In genomic region chr2:164436215-164436913, GRCm38 (mm10) we compare ENCODE assay signal across 9 mouse cellular contexts. TPM values are rescaled to one million over a fixed set of nuclear protein-coding genes. Genes with fewer than 3 reads are reported as not detected.
DNase-seq lines count a peak whose midpoint lies in the region; ATAC-seq and TF ChIP-seq lines count a peak whose summit lies in the region.
"Had no signal": no experiment of that assay in that cellular context is flagged by ENCODE, and none has a peak within 500 bp of the region (broad histone marks: within the 10 kb centered on the region; RNA-seq: fewer than 3 reads in every experiment).

No protein-coding gene starts in this region.

- H3K9ac ChIP-seq in lung, embryonic 14.5 days, result no peak overlapping the region; the same call in 1 of the 2 replicates
- H3K9ac ChIP-seq in kidney, embryonic 14.5 days (ENCODE audit: low read depth, low read length), result peak overlapping the region; percentile 28; the same call in 1 of the 2 replicates
- no peak overlapping the region for H3K9ac ChIP-seq in midbrain, embryonic 16.5 days (ENCODE audit: low read depth, low read length)

- H3K79me2 ChIP-seq in myocyte (ENCODE audit: control insufficient read depth, insufficient read depth), result peaks cover 78% of the 10 kb centered on the region

- H3K4me2 ChIP-seq in lung, embryonic 14.5 days, result 0 out of 2 replicates have a peak overlapping the region, but pooled peaks have one; percentile 10
- peak overlapping the region; percentile 18 for H3K4me2 ChIP-seq in kidney, embryonic 14.5 days (replicated peaks; ENCODE audit: low read depth, low read length)
- H3K4me2 ChIP-seq in myocyte (ENCODE audit: low read depth), result peak overlapping the region; percentile 82
- no peak overlapping the region for H3K4me2 ChIP-seq in midbrain, embryonic 16.5 days (ENCODE audit: low read length)

- TF ChIP-seq POLR2A in myocyte (IDR thresholded peaks at IDR 0.05; ENCODE audit: insufficient read length, low read depth), result no peak

- WGBS in lung, embryonic 14.5 days, result 21% methylated on average over 8 of the region's 8 CpGs
- WGBS in kidney, embryonic 14.5 days, result 9% methylated on average over 8 of the region's 8 CpGs
- WGBS in midbrain, embryonic 16.5 days, result 26% methylated on average over 8 of the region's 8 CpGs

- TF ChIP-seq CTCF in lung, embryonic 14.5 days (IDR thresholded peaks at IDR 0.05; ENCODE audit: low read depth), result no peak

- no peaks in the 10 kb centered on the region for H3K9me3 ChIP-seq in lung, embryonic 14.5 days (ENCODE audit: low read depth, low read length)
- no peaks in the 10 kb centered on the region for H3K9me3 ChIP-seq in kidney, embryonic 14.5 days (ENCODE audit: control insufficient read depth, low read length)
- H3K9me3 ChIP-seq in midbrain, embryonic 16.5 days (replicated peaks; ENCODE audit: control insufficient read depth, low read length, poor library complexity, severe bottlenecking), result no peaks in the 10 kb centered on the region

- H3K27me3 ChIP-seq in lung, embryonic 14.5 days (ENCODE audit: insufficient read depth, low read length), result no peaks in the 10 kb centered on the region
- no peaks in the 10 kb centered on the region for H3K27me3 ChIP-seq in kidney, embryonic 14.5 days (ENCODE audit: control insufficient read depth, insufficient read depth, low read length)
- H3K27me3 ChIP-seq in myocyte (ENCODE audit: control insufficient read depth, insufficient read depth, insufficient read length), result no peaks in the 10 kb centered on the region
- peaks cover 4% of the 10 kb centered on the region for H3K27me3 ChIP-seq in midbrain, embryonic 16.5 days (ENCODE audit: control insufficient read depth, insufficient read depth, low read depth, low read length)

- DNase-seq in embryo, embryonic 10.5 days (ENCODE audit: low spot score), result peak; percentile 39
- no peak for DNase-seq in embryo, embryonic 11 days
- DNase-seq in lung, embryonic 14.5 days, result no peak
- no peak for DNase-seq in lung, adult 18-20 months
- DNase-seq in urinary bladder, postnatal 25 days (ENCODE audit: low spot score), result no peak

- no peak for ATAC-seq in lung, embryonic 14.5 days (ENCODE audit: insufficient read depth)
- peak; percentile 32; the same call in 1 of the 2 replicates for ATAC-seq in kidney, embryonic 14.5 days (ENCODE audit: low FRiP score, low TSS enrichment)
- ATAC-seq in midbrain, embryonic 16.5 days, result no peak

- H3K4me1 ChIP-seq in lung, embryonic 14.5 days (ENCODE audit: insufficient read depth), result peaks cover 59% of the 10 kb centered on the region
- peaks cover 82% of the 10 kb centered on the region for H3K4me1 ChIP-seq in kidney, embryonic 14.5 days (ENCODE audit: control insufficient read depth, insufficient read depth, low read length)
- no peaks in the 10 kb centered on the region for H3K4me1 ChIP-seq in midbrain, embryonic 16.5 days (ENCODE audit: control insufficient read depth, insufficient read depth, low read length)

- H3K27ac ChIP-seq in lung, embryonic 14.5 days (ENCODE audit: low read depth), result peak overlapping the region; percentile 4; the same call in 1 of the 2 replicates
- H3K27ac ChIP-seq in kidney, embryonic 14.5 days (ENCODE audit: low read depth, low read length), result peak overlapping the region; percentile 87
- no peak overlapping the region for H3K27ac ChIP-seq in midbrain, embryonic 16.5 days (ENCODE audit: low read length)
- H3K27ac ChIP-seq: macrophage had no signal

- no peak overlapping the region for H3K4me3 ChIP-seq in lung, embryonic 14.5 days (ENCODE audit: low read depth, low read length)
- H3K4me3 ChIP-seq in kidney, embryonic 14.5 days (ENCODE audit: low read length), result no peak overlapping the region
- no peak overlapping the region for H3K4me3 ChIP-seq in myocyte
- no peak overlapping the region for H3K4me3 ChIP-seq in midbrain, embryonic 16.5 days (ENCODE audit: low read depth, low read length)

- H3K36me3 ChIP-seq in lung, embryonic 14.5 days (ENCODE audit: insufficient read depth), result no peaks in the 10 kb centered on the region
- no peaks in the 10 kb centered on the region for H3K36me3 ChIP-seq in kidney, embryonic 14.5 days (ENCODE audit: control insufficient read depth, insufficient read depth, low read length)
- H3K36me3 ChIP-seq in myocyte (ENCODE audit: control insufficient read depth, insufficient read depth), result no peaks in the 10 kb centered on the region
- H3K36me3 ChIP-seq in midbrain, embryonic 16.5 days (ENCODE audit: control insufficient read depth, insufficient read depth, low read length), result no peaks in the 10 kb centered on the region

- no peak overlapping the region for H3ac ChIP-seq in myocyte (ENCODE audit: control insufficient read depth, insufficient read length)

TF ChIP-seq in myocyte, 11 proteins besides CTCF, POLR2A, EP300 and RAD21:
- TF ChIP-seq TCF3 (IDR thresholded peaks at IDR 0.05; ENCODE audit: insufficient read length, low read depth), result no peak
- TF ChIP-seq MYOD1 (IDR thresholded peaks at IDR 0.05; ENCODE audit: control insufficient read depth in 1 of 3, insufficient read length in 2 of 3, low read depth in 2 of 3), result peak in 1 of 3 experiments; percentile 17
- TF ChIP-seq MYOG (IDR thresholded peaks at IDR 0.05; ENCODE audit: control insufficient read depth in 1 of 3, insufficient read depth in 1 of 3, insufficient read length in 2 of 3, low read depth in 2 of 3), result peak in 1 of 3 experiments; percentile 50
TF ChIP-seq in myocyte: peak in this region for 2.

RNA-seq across cellular contexts. Expression of gene Sdc4, which starts 7.3 kb away (rescaled TPM):
- polyA plus RNA-seq in lung, embryonic 14.5 days (2014; fragmentation: Nextera tagmentation; extraction: Ambion mirVana), result 101 and 103 TPM in 2 replicates
- polyA plus RNA-seq in kidney, embryonic 14.5 days (2014; fragmentation: Nextera tagmentation; extraction: Ambion mirVana), result 87.8 and 108 TPM in 2 replicates
- 52.4 TPM for polyA plus RNA-seq in myocyte (2012; fragmentation: generic; extraction: Trizol)
- 6.3 and 8.7 TPM in 2 replicates for polyA plus RNA-seq in midbrain, embryonic 16.5 days (2015; fragmentation: Nextera tagmentation; extraction: Ambion mirVana)

RNA-seq across cellular contexts. Expression of gene Sys1, which starts 20.4 kb away (rescaled TPM):
- 65.6 and 68.7 TPM in 2 replicates for polyA plus RNA-seq in lung, embryonic 14.5 days (2014; fragmentation: Nextera tagmentation; extraction: Ambion mirVana)
- 66.8 and 69.4 TPM in 2 replicates for polyA plus RNA-seq in kidney, embryonic 14.5 days (2014; fragmentation: Nextera tagmentation; extraction: Ambion mirVana)
- polyA plus RNA-seq in myocyte (2012; fragmentation: generic; extraction: Trizol), result 47.6 TPM
- 86.7 and 90.0 TPM in 2 replicates for polyA plus RNA-seq in midbrain, embryonic 16.5 days (2015; fragmentation: Nextera tagmentation; extraction: Ambion mirVana)

RNA-seq across cellular contexts. Expression of gene Gm20458, which starts 24.4 kb away (rescaled TPM):
- 14.4 and 14.9 TPM in 2 replicates for polyA plus RNA-seq in lung, embryonic 14.5 days (2014; fragmentation: Nextera tagmentation; extraction: Ambion mirVana)
- polyA plus RNA-seq in kidney, embryonic 14.5 days (2014; fragmentation: Nextera tagmentation; extraction: Ambion mirVana), result 7.1 and 8.4 TPM in 2 replicates
- polyA plus RNA-seq in myocyte (2012; fragmentation: generic; extraction: Trizol), result 31.6 TPM
- polyA plus RNA-seq in midbrain, embryonic 16.5 days (2015; fragmentation: Nextera tagmentation; extraction: Ambion mirVana), result 7.5 and 8.2 TPM in 2 replicates

RNA-seq across cellular contexts. Expression of gene Matn4, which starts 31.4 kb away (rescaled TPM):
- 5.5 and 6.7 TPM in 2 replicates for polyA plus RNA-seq in lung, embryonic 14.5 days (2014; fragmentation: Nextera tagmentation; extraction: Ambion mirVana)
- polyA plus RNA-seq in kidney, embryonic 14.5 days (2014; fragmentation: Nextera tagmentation; extraction: Ambion mirVana), result 0.12 and 0.20 TPM in 2 replicates
- polyA plus RNA-seq in myocyte (2012; fragmentation: generic; extraction: Trizol), result 0.01 TPM
- polyA plus RNA-seq in midbrain, embryonic 16.5 days (2015; fragmentation: Nextera tagmentation; extraction: Ambion mirVana), result 0.93 and 1.1 TPM in 2 replicates
- polyA plus RNA-seq: macrophage had no signal

RNA-seq across cellular contexts. Expression of gene Rbpjl, which starts 33.4 kb away (rescaled TPM):
- 4.9 and 5.1 TPM in 2 replicates for polyA plus RNA-seq in lung, embryonic 14.5 days (2014; fragmentation: Nextera tagmentation; extraction: Ambion mirVana)
- not detected in 2 replicates for polyA plus RNA-seq in kidney, embryonic 14.5 days (2014; fragmentation: Nextera tagmentation; extraction: Ambion mirVana)
- polyA plus RNA-seq in myocyte (2012; fragmentation: generic; extraction: Trizol), result 0.06 TPM
- polyA plus RNA-seq in midbrain, embryonic 16.5 days (2015; fragmentation: Nextera tagmentation; extraction: Ambion mirVana), result 0.04 TPM in 1 of 2 replicates, not detected in the other
- polyA plus RNA-seq: macrophage had no signal
